Mouse (Mus musculus): ENCODE data around the gene Ppip5k2.

DNA sequence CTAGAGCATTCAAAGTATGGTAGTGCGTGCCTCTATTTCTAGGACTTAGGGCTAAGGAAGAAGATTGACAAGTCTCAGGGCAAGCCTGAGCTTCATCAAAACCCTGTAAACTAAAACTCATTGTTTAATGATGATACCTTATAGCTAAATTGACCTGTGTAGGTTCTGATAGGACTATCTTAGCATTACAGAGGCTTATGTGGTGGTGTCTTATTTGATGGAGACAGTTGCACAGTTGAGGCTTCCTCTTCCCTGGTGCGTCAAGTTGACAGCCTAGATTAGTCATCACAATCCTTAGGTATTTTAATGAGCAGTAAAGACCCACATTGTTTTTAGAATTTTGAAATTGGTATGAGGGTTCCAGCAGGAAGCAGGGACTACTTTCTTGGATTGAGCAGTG lies 3.8 kb upstream of the Ppip5k2 start:
- TF ChIP-seq MAFK (IDR thresholded peaks at IDR 0.05; ENCODE audit: insufficient read depth, low read depth, low read length) (no peak), ZC3H11A (IDR thresholded peaks at IDR 0.05; ENCODE audit: borderline replicate concordance, low read depth, low read length) (no peak)
